Mouse (Mus musculus) MEL-GATA-1-ER (cell line): ENCODE data around the gene Cep70.

Source experiments
- DNase-seq: peaks from one replicate; pipeline ENCODE4 v3.0.0-alpha.2; 2012; ENCODE audit warnings: low read depth; ENCODE audit errors: extremely low read depth

Cep70 gene

GRCm38 (mm10) chr9:99319343-99319951 is 76.3 kb downstream of the Cep70 start:
- DNase-seq: no peak

- DNase-seq: no peak
These were observed 76.8 kb downstream of the Cep70 start for GRCm38 (mm10) chr9:99320006-99320405.

GRCm38 (mm10) chr9:99325208-99325929 is 82.2 kb downstream of the Cep70 start:
- no peak for DNase-seq

- no peak for DNase-seq
These were observed 82.8 kb downstream of the Cep70 start for GRCm38 (mm10) chr9:99325961-99326360.

GRCm38 (mm10) chr9:99326881-99327280 is 83.7 kb downstream of the Cep70 start:
- no peak for DNase-seq

GRCm38 (mm10) chr9:99336538-99336937 is 93.4 kb downstream of the Cep70 start:
- DNase-seq: no peak

- no peak for DNase-seq
These were observed 95.1 kb downstream of the Cep70 start for GRCm38 (mm10) chr9:99338293-99338692.

- DNase-seq: no peak
These were observed 96.0 kb downstream of the Cep70 start for GRCm38 (mm10) chr9:99339182-99339581.

GRCm38 (mm10) chr9:99340126-99340525 is 97.0 kb downstream of the Cep70 start:
- DNase-seq: no peak

GRCm38 (mm10) chr9:99341600-99341999 is 98.4 kb downstream of the Cep70 start:
- no peak for DNase-seq

GRCm38 (mm10) chr9:99345351-99345792 is 102.2 kb downstream of the Cep70 start:
- peak; percentile 36 for DNase-seq
